Mouse (Mus musculus): Measurements from ENCODE around the gene Dennd2c.
A peak's percentile ranks its signal among the peaks of the same experiment; 100 is the strongest.

The Dennd2c gene

DNA sequence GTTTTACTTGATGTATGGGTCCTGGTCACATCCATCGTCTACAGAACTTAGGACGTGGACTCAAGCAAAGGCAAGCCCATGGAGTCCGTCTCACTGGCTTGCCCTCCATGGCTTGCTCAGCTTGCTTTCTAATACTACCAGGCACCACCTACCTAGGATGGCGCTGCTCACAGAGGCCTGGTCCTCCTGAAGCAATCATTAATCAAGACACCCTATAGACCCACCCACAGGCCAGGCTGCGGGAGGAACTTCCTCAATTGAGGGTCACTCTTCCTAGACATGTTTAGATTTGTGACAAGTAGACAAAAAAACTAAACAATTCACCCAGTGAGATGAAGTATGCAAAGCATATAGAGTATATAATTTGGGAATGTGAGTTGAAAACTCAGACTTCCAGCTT is 9.8 kb downstream of the Dennd2c start:
- DNase-seq (ENCODE audit: low read depth, low spot score), result no peak

DNA sequence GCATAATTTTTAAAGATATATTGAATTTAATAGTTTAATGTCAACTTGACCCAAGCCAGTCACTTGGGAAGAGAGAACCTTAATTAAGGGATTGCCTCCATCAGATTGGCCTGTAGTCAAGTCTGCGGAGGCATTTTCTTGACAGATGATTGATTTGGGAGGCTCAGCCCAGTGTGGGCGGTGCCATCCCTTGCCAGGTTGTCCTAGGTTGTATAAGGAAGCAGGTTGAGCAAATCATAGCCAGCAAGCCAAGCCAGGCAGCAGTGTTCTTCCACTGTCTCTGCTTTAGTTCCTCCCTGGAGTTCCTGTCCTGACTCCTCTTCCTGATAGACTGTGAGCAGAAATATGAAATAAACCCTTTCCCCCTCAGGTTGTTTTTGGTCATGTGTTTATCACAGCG is 21.2 kb downstream of the Dennd2c start:
- DNase-seq (ENCODE audit: low read depth, low spot score), result no peak

DNA sequence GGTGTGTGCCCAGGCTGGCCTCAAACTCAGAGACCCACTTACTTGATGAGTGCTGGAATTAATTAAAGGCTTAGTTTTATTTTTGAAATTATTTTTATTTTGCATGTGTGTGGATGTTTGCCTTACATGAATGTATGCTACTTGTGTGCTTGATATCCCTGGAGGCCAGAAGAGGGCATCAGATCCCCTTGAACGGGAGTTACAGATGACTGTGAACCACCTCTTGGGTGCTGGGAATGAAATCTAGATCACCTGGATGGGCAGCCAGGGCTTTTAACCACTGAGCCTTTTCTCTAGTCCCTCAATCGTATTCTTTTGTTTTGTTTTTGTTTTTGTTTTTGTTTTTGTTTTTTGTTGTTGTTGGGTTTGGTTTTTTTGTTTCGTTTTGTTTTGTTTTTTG is 23.7 kb downstream of the Dennd2c start:
- no peak for DNase-seq (ENCODE audit: low read depth, low spot score)

DNA sequence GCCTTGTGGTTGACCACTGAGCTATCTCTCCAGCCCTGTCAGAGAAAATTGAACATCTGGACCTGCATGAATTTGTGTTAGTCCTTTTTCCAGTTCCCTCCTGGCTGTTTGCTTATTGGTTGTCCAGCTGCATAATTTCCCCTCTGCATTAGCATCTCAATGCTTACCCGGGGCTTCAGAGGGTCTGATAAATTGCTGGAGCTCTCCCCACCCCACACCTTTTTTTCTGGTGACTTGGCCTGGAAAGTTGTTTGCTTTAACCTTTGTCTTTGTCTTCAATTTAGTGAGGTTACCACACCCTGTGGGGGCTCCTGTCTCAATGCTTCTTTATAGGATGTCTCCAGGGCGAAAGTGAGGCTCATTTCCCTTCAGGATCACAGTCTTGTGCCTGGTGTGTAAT is 24.8 kb downstream of the Dennd2c start:
- DNase-seq (ENCODE audit: low read depth, low spot score), result no peak

DNA sequence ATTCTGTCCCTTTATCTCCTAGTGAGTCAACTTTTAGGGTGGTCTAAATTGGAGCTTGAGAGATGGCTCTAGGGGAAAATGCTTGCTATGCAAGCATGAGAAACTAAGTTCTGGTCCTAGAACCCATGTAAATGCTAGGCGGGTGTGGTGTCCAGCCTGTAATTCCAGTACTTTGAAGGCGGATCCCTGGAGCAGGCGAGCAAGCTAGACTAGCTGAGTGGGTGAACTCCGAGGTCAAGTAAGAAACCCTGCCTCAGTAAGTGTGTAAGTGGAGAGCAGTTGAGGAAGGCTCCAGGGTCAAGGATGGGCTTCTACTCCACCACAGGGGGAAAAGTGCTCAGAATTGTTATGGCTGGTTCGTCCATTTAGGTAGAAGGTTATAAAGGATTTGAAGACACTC is 25.3 kb downstream of the Dennd2c start:
- no peak for DNase-seq (ENCODE audit: low read depth, low spot score)

DNA sequence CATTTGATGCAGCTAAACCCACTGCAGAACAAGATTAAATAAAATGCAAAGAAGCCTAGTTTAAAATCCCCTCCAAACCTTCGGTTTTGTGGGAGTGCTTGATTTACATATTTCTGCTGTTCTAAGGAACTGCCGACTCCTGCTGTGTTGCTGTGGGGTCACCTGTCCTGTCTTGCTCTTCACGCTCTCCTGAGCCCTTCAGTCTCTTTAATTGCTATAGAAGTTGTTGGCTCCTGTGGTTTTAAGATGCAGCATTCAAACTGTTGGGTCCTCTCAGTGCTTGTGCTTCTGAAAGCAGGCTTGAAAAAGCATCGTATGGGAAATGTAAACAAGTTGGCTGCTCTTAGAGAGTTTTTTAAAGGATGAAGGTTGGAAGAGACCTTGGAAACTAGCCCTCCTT is 25.8 kb downstream of the Dennd2c start:
- DNase-seq (ENCODE audit: low read depth, low spot score), result no peak

DNA sequence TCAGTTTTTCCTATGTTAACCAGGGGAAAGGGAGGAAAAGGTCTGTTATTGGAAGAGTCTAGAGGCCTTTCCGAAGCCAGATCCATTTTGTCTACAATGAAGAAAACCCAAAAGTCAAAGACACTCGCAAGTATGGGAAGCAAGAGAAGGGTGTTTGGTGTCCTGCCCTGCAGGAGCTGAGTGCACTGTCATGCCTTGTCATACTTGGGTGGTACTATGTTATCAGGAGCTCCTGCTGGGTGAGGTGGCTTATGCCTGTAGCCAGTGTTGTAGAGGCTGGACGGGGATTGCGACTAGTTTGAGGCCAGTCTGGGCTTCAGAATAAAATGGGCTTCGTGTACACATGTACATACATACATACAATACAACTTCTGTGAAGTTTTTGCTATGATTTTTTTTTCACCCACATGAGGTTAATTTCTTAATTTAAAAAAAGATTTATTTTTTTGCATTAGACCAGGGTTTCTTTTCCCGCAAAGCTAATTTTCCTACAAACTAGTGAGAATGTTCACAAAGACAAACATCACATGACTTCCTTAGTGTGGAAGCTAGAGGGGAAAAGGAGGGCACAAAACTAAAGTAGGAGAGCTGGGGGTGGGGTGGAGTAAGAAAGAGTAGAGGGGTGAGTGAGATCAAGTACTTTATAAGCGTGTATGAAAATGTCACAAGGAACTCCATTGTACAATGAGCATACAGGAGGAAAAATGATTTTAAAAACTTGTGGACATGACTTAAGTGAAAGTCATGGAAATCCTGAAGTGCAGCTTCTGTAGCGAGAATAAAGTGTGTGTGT is 27.2 kb downstream of the Dennd2c start:
- no peak for DNase-seq (ENCODE audit: low read depth, low spot score)

DNA sequence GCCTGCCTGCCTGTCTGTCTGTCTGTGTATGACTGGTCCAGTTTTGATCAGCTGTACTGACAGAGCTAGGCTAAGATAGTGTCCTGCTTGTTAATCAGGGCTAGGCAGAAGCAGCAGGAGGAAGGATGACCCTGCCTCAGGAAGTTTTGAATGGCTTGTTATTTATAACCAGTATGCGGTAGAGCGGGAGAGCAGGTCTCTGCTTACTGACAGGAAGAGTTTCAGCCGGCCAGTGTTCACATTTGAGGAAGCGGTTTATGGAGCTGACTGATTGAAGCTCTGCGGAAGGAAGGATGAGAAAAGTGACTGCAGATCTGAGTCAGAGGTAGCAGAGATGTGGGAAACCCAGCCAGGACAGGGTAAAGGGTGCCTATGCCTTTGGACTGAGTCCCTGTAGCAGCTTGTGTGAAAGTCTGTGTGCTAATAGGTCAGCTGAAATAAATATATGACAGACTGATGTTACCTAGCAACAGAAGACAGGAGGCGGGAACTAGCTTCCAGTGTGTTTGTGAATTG is 27.9 kb downstream of the Dennd2c start:
- DNase-seq (ENCODE audit: low read depth, low spot score), result peak; percentile 57

DNA sequence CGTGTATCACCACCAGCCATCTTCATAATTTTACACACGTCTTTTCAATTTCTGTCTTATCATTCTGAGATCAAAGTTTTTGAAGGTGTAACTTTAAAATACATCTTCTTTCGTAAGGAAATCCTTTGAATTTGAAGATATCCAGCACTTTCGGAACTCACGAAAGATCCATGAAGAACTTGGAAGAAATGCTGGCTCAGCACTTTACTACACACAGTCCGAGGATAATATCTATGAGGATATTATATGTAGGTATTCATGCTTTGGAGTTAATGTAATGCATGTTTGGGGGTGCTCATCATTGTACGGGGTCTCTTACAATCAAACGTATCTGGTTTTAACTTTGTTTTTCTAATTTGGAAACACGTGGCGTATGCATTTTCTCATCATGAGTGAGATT is 30.7 kb downstream of the Dennd2c start:
- no peak for DNase-seq (ENCODE audit: low read depth, low spot score)

DNA sequence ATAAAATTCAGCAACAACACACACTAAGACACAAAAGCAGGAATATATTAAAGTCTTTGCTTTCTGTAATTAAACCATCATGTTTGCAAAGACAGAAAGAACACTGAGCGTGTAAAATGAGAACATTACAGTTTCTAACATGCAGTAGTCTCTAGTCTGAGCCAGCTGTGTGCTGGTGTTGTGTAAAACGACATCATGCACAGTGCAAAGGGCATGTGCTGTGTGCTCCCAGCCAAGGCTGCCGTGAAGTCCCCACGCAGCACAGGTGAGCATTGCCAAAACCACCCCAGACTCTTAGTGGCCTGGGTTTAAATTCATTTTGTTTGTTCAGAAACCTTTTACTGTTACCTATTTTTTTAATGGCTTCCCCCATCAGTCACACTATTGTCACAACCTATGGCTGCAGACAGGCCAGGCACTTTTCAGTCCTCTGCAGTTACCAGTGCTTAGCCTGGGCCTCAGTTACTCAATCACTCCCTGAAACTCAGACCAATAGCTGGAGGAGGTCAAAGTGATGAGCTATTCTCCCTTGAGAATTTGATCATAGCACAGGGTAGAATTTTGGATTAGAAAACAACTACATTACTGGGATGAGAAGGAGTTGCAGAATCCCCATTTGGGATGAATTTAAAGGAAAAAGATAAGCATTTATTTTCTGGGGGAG is 34.1 kb downstream of the Dennd2c start:
- peak; percentile 43 for DNase-seq (ENCODE audit: low read depth, low spot score)

DNA sequence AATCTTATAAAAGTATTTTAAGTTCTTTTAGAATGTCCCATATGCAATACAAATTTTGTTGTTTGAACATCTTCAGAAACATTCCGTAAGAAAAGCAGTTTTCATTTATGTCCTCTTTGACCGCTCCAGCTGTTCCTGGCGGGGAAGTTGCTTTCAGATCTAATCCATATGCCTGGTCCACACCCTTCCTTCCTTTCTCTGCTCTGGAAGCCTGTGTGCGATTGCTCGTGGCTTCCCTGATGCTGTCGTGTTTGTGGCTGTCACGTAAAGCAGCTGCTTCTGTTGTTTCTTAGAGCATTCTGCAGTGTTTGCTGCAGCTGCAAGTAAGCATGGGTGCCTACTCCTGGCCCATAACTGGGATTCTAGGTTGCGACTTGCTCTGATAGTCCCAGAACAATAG is 36.6 kb downstream of the Dennd2c start:
- peak; percentile 31 for DNase-seq (ENCODE audit: low read depth, low spot score)

DNA sequence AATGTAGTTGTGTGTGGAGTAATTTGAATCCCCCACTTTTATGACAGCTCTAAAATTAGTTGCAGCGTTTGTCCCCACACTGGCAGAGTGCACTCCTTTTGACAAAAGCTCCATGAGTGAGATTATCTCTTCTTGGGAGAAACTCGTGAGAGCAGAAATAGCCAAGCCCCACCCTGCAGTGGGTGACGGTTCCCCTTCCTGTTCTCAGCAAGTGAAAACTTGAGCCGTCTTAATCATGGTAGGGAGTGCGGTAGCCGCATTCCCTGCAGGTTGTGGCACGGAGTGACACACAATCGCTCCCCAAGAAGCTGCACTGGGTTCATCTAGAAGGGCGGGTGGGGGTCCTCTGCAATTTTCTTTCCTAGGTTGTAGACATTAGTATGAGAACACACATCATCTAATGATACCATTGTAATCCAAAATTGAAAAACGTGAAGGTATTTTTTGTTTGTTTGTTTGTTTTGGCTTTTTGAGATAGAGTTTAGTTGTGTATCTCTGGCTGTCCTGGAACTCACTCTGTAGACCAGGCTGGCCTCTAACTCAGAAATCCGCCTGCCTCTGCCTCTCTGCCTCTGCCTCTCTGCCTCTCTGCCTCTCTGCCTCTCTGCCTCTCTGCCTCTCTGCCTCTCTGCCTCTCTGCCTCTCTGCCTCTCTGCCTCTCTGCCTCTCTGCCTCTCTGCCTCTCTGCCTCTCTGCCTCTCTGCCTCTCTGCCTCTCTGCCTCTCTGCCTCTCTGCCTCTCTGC is 37.9 kb downstream of the Dennd2c start:
- peak; percentile 39 for DNase-seq (ENCODE audit: low read depth, low spot score)

DNA sequence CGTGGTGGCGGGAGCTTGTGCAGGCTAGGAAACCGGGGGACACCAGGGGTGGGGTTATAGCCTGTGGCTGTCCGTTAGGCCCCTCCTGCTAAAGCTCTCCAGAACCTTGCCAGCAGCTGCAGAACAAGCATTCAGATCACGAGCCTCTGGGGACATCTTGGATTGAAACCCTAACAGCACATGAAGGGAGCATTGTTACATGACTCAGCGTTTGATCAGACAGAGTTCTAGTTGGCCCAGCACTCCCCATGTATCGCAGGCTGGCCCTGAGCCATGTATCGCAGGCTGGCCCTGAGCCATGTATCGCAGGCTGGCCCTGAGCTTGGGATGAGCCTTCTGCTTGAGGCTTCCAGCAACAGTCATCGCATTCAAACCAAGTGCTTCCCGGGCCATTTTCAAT is 38.9 kb downstream of the Dennd2c start:
- peak; percentile 62 for DNase-seq (ENCODE audit: low read depth, low spot score)

DNA sequence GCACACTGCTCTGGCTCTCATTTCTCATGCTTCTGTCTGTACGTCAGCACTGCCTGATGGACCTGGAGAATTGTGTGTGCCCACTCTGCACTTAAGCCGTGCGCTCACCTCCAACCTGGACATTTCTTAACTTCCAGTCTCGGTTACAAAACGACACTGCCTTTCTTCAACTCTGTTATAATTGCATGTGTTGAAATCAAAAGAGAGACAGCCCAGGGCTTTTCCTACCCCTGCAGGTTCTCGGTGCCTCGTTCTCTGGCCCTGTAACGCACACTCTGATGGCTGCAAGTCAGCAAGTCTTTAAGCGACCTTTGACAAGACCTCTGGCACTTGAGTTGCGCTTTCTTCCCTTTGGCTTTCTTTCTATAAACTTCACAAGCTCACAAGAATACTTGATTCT is 40.0 kb downstream of the Dennd2c start:
- no peak for DNase-seq (ENCODE audit: low read depth, low spot score)

DNA sequence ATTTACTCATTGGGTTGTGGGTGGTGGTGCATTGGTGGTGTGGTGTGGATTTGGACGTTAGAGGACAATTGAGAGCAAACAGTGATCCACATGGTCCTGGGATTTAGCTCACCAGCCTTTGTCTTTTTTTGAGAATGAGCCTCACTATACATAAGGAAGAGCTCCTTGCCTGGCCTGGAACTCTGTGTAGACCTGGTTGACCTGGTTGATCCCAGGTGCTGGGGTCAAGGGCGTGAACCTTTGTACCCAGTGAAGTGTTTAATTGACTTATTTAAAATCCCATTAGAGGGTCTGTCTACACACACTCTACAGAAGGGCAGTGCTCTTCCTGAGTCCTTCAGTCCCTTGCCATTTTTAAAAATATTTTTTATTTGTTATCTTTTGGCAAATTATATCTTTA is 42.9 kb downstream of the Dennd2c start:
- no peak for DNase-seq (ENCODE audit: low read depth, low spot score)

DNA sequence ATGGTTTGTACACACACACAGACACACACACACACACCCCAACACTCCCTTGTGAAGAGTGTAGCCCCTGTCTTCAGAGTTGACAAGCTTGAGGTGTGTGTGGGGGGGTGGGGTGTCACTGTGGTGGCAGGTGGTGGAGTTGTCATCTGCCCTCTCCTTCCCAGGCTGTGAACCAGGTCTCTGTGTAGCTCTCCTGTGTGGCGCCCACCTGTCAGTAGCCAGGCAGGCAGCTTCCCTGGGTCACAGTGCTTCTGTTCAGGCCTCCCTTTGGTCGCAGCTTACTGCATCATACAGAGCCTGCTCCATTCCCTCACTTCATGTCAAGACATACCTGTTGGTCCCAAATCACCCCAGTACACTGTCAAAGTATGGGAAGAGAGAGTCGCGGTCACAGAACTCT is 43.4 kb downstream of the Dennd2c start:
- no peak for DNase-seq (ENCODE audit: low read depth, low spot score)

DNA sequence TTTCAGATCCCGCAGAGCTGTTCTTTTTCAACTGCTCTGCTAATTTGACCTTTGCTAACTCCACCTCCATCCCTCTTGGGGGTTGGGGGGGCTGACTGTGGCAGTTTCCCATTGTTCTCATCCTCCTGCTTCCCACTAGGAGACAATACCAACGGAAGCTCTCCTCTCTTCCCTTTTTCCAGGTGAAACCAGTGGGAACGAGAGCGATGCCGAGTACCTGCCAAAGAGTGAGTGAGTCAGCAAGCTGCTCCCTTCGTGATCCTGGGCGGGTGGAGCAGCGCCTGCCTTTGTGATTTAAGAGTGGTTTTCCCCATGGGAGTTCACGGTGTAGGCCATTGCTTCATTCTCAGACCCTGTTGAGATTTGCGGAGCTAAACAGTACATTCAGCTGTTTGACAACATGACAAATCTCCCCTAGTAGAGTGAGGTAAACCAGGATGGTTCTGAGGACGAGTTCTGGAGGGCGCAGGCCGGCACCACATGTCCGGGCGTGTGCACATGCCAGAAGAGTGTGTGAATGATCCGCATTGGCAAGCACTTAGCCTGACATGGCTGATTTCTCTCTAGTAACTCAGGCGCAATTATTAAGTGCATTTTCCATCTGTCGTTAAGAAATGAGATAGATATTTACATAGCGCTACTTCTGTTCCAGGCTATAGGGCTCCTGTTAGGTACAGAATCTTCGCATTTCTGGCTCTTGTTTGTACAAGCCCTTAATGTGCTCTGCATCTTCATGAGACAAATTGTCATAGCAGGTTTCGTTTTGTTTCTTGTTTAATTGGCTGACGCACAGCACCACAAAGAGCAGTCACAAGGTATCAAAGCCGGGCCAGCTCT is 44.1 kb downstream of the Dennd2c start:
- no peak for DNase-seq (ENCODE audit: low read depth, low spot score)

DNA sequence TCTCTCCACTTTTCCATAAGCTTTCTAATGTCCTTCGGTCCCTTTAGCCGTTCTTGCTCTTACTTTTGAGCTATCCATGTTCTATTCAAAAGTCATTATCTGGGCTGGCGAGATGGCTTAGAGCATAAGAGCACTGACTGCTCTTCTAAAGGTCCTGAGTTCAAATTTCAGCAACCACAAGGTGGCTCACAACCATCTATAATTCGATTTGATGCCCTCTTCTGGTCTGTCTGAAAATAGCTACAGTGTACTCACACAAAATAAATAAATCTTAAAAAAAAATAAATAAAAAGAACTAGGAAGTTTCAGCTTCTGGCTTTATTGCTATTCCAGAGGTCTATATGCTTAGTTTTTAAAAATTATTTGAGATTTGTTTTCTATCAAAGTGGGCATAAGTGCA is 45.4 kb downstream of the Dennd2c start:
- no peak for DNase-seq (ENCODE audit: low read depth, low spot score)

DNA sequence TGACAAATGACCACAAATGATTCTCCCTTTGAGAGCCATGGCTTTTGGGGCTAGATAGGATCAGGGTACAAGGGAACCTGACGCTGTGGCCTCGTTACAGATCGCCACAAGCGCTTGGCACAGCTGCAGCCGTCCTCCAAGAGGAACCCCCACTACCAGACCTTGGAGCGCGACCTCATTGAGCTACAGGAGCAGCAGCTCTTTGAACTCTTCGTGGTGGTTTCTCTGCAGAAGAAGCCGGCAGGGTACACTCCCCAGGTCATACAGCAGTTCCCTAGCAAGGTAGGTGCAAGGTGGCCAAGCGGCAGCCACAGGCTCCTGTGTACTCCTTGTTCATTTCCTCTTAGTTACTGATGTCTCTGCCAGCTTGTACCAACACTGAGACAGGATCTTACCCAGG is 46.5 kb downstream of the Dennd2c start:
- no peak for DNase-seq (ENCODE audit: low read depth, low spot score)

DNA sequence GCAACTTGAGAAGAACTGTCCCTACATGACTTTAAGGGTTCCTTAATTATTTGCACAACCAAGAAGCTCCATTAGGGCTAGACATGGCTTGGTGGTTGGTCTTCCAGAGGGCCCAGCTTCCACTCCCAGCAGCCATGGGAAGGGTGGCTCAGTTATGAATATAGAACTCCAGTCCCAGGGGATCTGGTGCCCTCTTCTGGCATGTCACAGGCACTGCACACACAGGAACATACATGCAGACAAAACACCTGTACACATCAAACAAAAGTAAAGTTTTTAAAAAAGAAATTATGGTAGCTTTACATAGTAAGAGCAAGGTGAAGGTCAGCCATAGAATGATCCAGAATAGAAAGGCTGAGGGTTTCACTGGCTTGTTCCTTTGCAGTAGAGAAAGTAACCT is 51.4 kb downstream of the Dennd2c start:
- no peak for DNase-seq (ENCODE audit: low read depth, low spot score)

DNA sequence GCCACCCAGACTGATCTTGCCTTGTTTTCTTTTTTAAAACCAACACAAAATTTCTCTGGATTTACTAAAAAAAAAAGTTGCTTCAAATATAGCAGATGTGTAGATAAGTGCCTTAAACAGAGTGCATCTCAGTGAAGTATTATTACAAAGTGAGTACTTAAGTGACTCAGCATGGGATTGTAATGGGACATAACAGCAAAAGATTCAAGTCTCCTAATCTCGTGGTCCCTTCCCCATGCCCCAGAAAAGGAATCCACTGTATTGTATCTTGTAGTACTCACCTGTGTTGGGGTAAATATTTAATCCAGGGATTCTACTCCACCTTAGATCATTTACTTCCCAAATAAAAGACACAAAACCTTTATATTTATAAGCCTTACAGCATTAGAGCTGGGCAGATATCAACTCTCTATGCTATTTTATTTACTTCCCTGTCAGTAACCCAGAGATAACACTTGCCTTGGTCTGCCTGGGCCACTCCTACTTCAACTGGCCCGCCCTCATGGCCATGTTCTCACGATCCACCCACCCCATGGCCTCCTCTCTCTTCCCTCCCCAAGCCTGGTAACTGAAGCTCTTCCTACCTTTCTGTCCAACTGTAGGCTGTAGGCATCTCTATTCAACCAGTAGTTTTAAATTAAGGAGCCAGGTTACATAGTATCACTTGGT is 57.0 kb downstream of the Dennd2c start:
- no peak for DNase-seq (ENCODE audit: low read depth, low spot score)

All from skeletal muscle tissue, adult 2 months (tissue).